Mouse (Mus musculus) layer of hippocampus, postnatal 36 days (tissue): ENCODE data around the gene Vmn1r168. TPM values are rescaled to one million over a fixed set of nuclear protein-coding genes. Genes with fewer than 3 reads are reported as not detected.
"Not testable (repeated sequence)": the region's sequence is repeated elsewhere in the genome, so short reads cannot be mapped to it uniquely, and the experiment has no call there.

Experiments used
- DNase-seq, 2 experiments: peaks; one replicate each; pipeline ENCODE4 v3.0.0; 2022
- total RNA-seq, 2 experiments: library from RNA; stranded (reverse); gene quantifications; 2 replicates each; pipeline ENCODE4 v1.2.3; 2021

Gene Vmn1r168
- total RNA-seq: not detected

DNA sequence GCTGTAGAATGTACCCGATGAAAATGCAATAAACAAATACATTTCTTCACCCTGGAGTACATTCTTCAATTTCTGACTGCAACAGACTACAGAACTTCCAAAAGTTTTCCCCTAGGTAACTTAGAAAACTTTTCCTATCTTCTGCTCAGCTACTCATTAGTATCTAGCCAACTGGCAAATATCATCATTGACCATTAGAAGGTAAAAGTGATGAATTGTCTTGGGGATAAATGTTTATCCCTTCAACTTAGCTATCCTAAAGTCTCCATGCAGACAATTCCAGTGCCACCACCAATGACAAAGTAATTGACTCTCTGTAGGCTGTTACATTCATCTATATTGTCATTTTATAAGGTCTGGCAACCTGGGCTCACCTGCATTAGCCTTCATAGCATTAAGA, at the start of gene Vmn1r168:
TSS of gene Vmn1r168 (plus strand) at position 301 of the 400 bp plus-strand sequence.
- DNase-seq: not testable (repeated sequence)

DNA sequence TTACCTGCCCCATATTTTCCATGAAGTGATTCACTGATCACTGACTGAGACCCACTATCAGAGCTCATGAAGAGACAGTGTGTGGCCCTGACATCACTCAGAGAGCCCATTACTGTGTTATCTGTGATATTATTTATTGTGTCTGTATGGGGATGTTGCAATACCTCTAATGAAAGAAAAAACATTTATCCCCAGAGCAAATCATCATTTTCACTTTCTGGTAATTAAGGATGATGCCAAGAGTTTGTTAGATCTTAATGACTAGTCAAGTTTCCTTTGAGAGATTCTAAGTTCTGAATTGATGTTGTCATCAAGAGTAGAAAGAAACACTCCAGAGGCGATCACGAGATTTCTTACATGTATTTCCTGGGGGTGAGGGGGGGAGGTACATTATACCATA, 32.4 kb upstream of the Vmn1r168 start, which contains the start of gene Vmn1r167:
TSS of gene Vmn1r167 (minus strand) at position 101 of the 400 bp plus-strand sequence.
- not testable (repeated sequence) for DNase-seq

DNA sequence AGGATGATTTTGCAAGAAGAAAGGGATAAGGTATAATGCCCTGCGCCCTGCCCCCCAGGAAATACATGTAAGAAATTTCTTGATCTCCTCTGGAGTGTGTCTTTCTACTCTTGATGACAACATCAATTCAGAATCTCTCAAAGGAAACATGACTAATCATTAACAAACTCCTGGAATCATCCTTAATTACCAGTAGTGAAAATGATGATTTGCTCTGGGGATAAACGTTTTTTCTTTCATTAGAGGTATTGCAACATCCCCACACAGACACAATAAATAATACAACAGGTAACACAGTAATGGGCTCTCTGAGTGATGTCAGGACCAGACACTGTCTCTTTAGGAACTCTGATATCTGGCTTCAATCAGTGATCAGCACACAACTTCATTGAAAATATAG, 35.7 kb downstream of the Vmn1r168 start, which contains the start of gene Vmn1r169:
TSS of gene Vmn1r169 (plus strand) at position 301 of the 400 bp plus-strand sequence.
- not testable (repeated sequence) for DNase-seq

Other genes starting within 250 kb of the Vmn1r168 start
- not detected for gene Nlrp4e, start 238.5 kb upstream of the Vmn1r168 start, total RNA-seq
- gene Nlrp5, start 153.8 kb upstream of the Vmn1r168 start, total RNA-seq: under 1 TPM in 1 of 2 experiments, not detected in 1; 0.22 TPM
- not detected for gene Vmn1r167, start 32.5 kb upstream of the Vmn1r168 start, total RNA-seq
- not detected for gene Vmn1r169, start 35.8 kb downstream of the Vmn1r168 start, total RNA-seq
- gene Vmn1r170, start 66.4 kb downstream of the Vmn1r168 start, total RNA-seq: not detected
- not detected for gene Vmn1r171, start 91.0 kb downstream of the Vmn1r168 start, total RNA-seq
- not detected for gene Vmn1r172, start 118.6 kb downstream of the Vmn1r168 start, total RNA-seq
- not detected for gene Vmn1r173, start 161.0 kb downstream of the Vmn1r168 start, total RNA-seq
- gene Vmn1r174, start 212.5 kb downstream of the Vmn1r168 start, total RNA-seq: not detected